Mouse (Mus musculus) ES-Bruce4 (cell line): Measurements from ENCODE around the gene Gm17334.
A peak's percentile ranks its signal among the peaks of the same experiment; 100 is the strongest.

Experiments
- CTCF ChIP-seq: IDR thresholded peaks from one replicate; pipeline ENCODE4 v1.8.1; 2011; ENCODE audit warnings: low read depth, low read length
- EP300 ChIP-seq: IDR thresholded peaks from 2 replicates; pipeline ENCODE4 v1.6.1; 2011; ENCODE audit warnings: low read depth, low read length; ENCODE audit not compliant: insufficient read depth
- POLR2A ChIP-seq: IDR thresholded peaks from one replicate; pipeline ENCODE4 v1.8.1; 2011; ENCODE audit warnings: low read length; ENCODE audit not compliant: insufficient read depth

GRCm38 (mm10) chr11:53749716-53750352 is 23.2 kb downstream of the Gm17334 start:
- no peak for TF ChIP-seq POLR2A
- no peak for TF ChIP-seq CTCF
- 0 out of 2 replicates have a peak, but pooled peaks have one; percentile 56 for TF ChIP-seq EP300
